ENCODE assay signal across 44 mouse cellular contexts in genomic region chr8:66503381-66503780, GRCm38 (mm10). TPM values are rescaled to one million over a fixed set of nuclear protein-coding genes. Genes with fewer than 3 reads are reported as not detected.
"Had no signal": no experiment of that assay in that cellular context is flagged by ENCODE, and none has a peak within 500 bp of the region (broad histone marks: within the 10 kb centered on the region; RNA-seq: fewer than 3 reads in every experiment).

No protein-coding gene starts in this region.

- DNase-seq: heart, postnatal 10 days; heart, postnatal 14 days; heart, postnatal 36 days; heart, postnatal 4 days; kidney, adult 11 months; kidney, adult 18-20 months; kidney, adult 2 months; kidney, adult 8-10 months; kidney, adult 9 months; kidney, postnatal 10 days; kidney, postnatal 14 days; kidney, postnatal 25 days; kidney, postnatal 36 days; kidney, postnatal 4 days; layer of hippocampus, adult 9-11 months; layer of hippocampus, postnatal 36 days had no signal

- H3K4me2 ChIP-seq: heart, embryonic 12.5 days; heart, embryonic 13.5 days; heart, embryonic 15.5 days; hindbrain, embryonic 12.5 days; hindbrain, embryonic 13.5 days; hindbrain, embryonic 14.5 days; hindbrain, embryonic 15.5 days; intestine, embryonic 15.5 days; kidney, embryonic 15.5 days had no signal

- H3K9ac ChIP-seq: heart, embryonic 12.5 days; heart, embryonic 13.5 days; heart, embryonic 15.5 days; hindbrain, embryonic 12.5 days; hindbrain, embryonic 13.5 days; hindbrain, embryonic 14.5 days; hindbrain, embryonic 15.5 days; intestine, embryonic 15.5 days; kidney, embryonic 15.5 days had no signal

- H3K27ac ChIP-seq: heart, embryonic 13.5 days; heart, embryonic 15.5 days; hindbrain, embryonic 10.5 days; hindbrain, embryonic 12.5 days; hindbrain, embryonic 13.5 days; hindbrain, embryonic 14.5 days; hindbrain, embryonic 15.5 days; hindbrain, postnatal 0 days; intestine, embryonic 15.5 days; kidney, embryonic 15.5 days; kidney, postnatal 0 days; layer of hippocampus, adult 2 months; left cerebral cortex, adult 2 months had no signal

- H3K36me3 ChIP-seq: heart, embryonic 12.5 days; heart, embryonic 13.5 days; heart, embryonic 15.5 days; hindbrain, embryonic 10.5 days; hindbrain, embryonic 12.5 days; hindbrain, embryonic 13.5 days; hindbrain, embryonic 15.5 days; intestine, embryonic 15.5 days; kidney, embryonic 15.5 days had no signal

- H3K4me1 ChIP-seq: heart, embryonic 12.5 days; heart, embryonic 13.5 days; heart, embryonic 15.5 days; hindbrain, embryonic 10.5 days; hindbrain, embryonic 12.5 days; hindbrain, embryonic 13.5 days; hindbrain, embryonic 15.5 days; intestine, embryonic 15.5 days; kidney, embryonic 15.5 days had no signal

- H3K27me3 ChIP-seq: heart, embryonic 12.5 days; heart, embryonic 13.5 days; heart, embryonic 15.5 days; hindbrain, embryonic 12.5 days; hindbrain, embryonic 13.5 days; hindbrain, embryonic 15.5 days; intestine, embryonic 15.5 days; kidney, embryonic 15.5 days had no signal

- H3K9me3 ChIP-seq: heart, embryonic 12.5 days; heart, embryonic 13.5 days; heart, embryonic 15.5 days; hindbrain, embryonic 10.5 days; hindbrain, embryonic 12.5 days; hindbrain, embryonic 13.5 days; hindbrain, embryonic 15.5 days; intestine, embryonic 15.5 days; kidney, embryonic 15.5 days had no signal

- H3K4me3 ChIP-seq: heart, embryonic 12.5 days; heart, embryonic 13.5 days; heart, embryonic 15.5 days; hindbrain, embryonic 10.5 days; hindbrain, embryonic 12.5 days; hindbrain, embryonic 13.5 days; hindbrain, embryonic 15.5 days; intestine, embryonic 15.5 days; kidney, embryonic 15.5 days; layer of hippocampus, adult 2 months; left cerebral cortex, adult 2 months had no signal

RNA-seq across cellular contexts. Expression of gene Tktl2, which starts 8.2 kb away (rescaled TPM):
- total RNA-seq: heart, postnatal 14 days; heart, postnatal 25 days; heart, postnatal 36 days; hematopoietic stem cell, adult 5-6 weeks had no signal
- polyA plus RNA-seq: heart, embryonic 12.5 days; heart, embryonic 13.5 days; heart, embryonic 14.5 days; heart, embryonic 15.5 days; heart, embryonic 16.5 days; heart, postnatal 0 days; hindbrain, embryonic 10.5 days; hindbrain, embryonic 11.5 days; hindbrain, embryonic 12.5 days; hindbrain, embryonic 13.5 days; hindbrain, embryonic 14.5 days; hindbrain, embryonic 16.5 days; inflammation-experienced regulatory T-cells, adult 6 months; intestine, embryonic 14.5 days; intestine, embryonic 15.5 days; intestine, embryonic 16.5 days; intestine, postnatal 0 days; kidney, adult 2 months; kidney, embryonic 14.5 days; kidney, embryonic 15.5 days; kidney, embryonic 16.5 days; kidney, postnatal 0 days; large intestine, adult 2 months had no signal
